Mouse (Mus musculus): ENCODE results near the gene Galnt7. TPM values are rescaled to one million over a fixed set of nuclear protein-coding genes. Genes with fewer than 3 reads are reported as not detected.
"Not testable (repeated sequence)": the region's sequence is repeated elsewhere in the genome, so short reads cannot be mapped to it uniquely, and the experiment has no call there.

Galnt7 gene
- total and polyA plus RNA-seq, 3 experiments: 11.1 to 138 (median 18.5) TPM

GRCm38 (mm10) chr8:57517723-57518122 is 135.1 kb downstream of the Galnt7 start:
- peaks cover 4 to 7% of the 10 kb centered on the region in 2 experiments for H3K4me1 ChIP-seq (ENCODE audit: control insufficient read depth in 1 of 2, insufficient read depth in 2 of 2, low read length in 2 of 2)
- no peaks in the 10 kb centered on the region for H3K9me3 ChIP-seq (replicated peaks; ENCODE audit: insufficient read depth, low read length)
- no peak for TF ChIP-seq KAT2A (conservative IDR thresholded peaks at IDR 0.05; ENCODE audit: low read depth, low read length)
- peak; percentile 65; the same call in 1 of the 2 replicates for TF ChIP-seq POLR2AphosphoS2 (IDR thresholded peaks at IDR 0.05; ENCODE audit: low read length)
- TF ChIP-seq ZMIZ1 (IDR thresholded peaks at IDR 0.05; ENCODE audit: low read depth, low read length): 0 out of 2 replicates have a peak, but pooled peaks have one; percentile 23
- H3K9ac ChIP-seq (ENCODE audit: control insufficient read depth, low read depth, low read length, poor library complexity, severe bottlenecking): no peak overlapping the region
- H3K27ac ChIP-seq (ENCODE audit: control insufficient read depth, low read depth, low read length): no peak overlapping the region
- DNase-seq (ENCODE audit: low read depth, low spot score): peak; percentile 43
- H3K27me3 ChIP-seq (ENCODE audit: control insufficient read depth in 1 of 2, insufficient read depth in 2 of 2, low read length in 2 of 2): no peaks in the 10 kb centered on the region
- no peak overlapping the region for H3K4me3 ChIP-seq (ENCODE audit: control insufficient read depth in 1 of 2, insufficient read depth in 1 of 2, low read depth in 2 of 2, low read length in 2 of 2)
- H3K79me2 ChIP-seq (ENCODE audit: control insufficient read depth, insufficient read depth, low read length, poor library complexity): peaks cover 12% of the 10 kb centered on the region
- peaks cover 22 to 23% of the 10 kb centered on the region in 2 experiments for H3K36me3 ChIP-seq (ENCODE audit: control insufficient read depth in 1 of 2, insufficient read depth in 2 of 2, low read length in 2 of 2)

GRCm38 (mm10) chr8:57516685-57517084 is 136.1 kb downstream of the Galnt7 start:
- DNase-seq (ENCODE audit: low read depth, low spot score); H3K9ac ChIP-seq (ENCODE audit: control insufficient read depth, low read depth, low read length, poor library complexity, severe bottlenecking); H3K27me3 ChIP-seq (ENCODE audit: control insufficient read depth in 1 of 2, insufficient read depth in 2 of 2, low read length in 2 of 2); H3K9me3 ChIP-seq (replicated peaks; ENCODE audit: insufficient read depth, low read length); H3K4me3 ChIP-seq (ENCODE audit: control insufficient read depth in 1 of 2, insufficient read depth in 1 of 2, low read depth in 2 of 2, low read length in 2 of 2); H3K27ac ChIP-seq (ENCODE audit: control insufficient read depth, low read depth, low read length); H3K4me1 ChIP-seq (ENCODE audit: control insufficient read depth in 1 of 2, insufficient read depth in 2 of 2, low read length in 2 of 2): not testable (repeated sequence)
- H3K36me3 ChIP-seq (ENCODE audit: control insufficient read depth in 1 of 2, insufficient read depth in 2 of 2, low read length in 2 of 2): peaks cover 22 to 23% of the 10 kb centered on the region in 2 experiments
- peak; percentile 56 for TF ChIP-seq ZNF384 (IDR thresholded peaks at IDR 0.05; ENCODE audit: low read depth, low read length)
- TF ChIP-seq POLR2AphosphoS2 (IDR thresholded peaks at IDR 0.05; ENCODE audit: low read length): peak; percentile 54; the same call in 1 of the 2 replicates
- peaks cover 21% of the 10 kb centered on the region for H3K79me2 ChIP-seq (ENCODE audit: control insufficient read depth, insufficient read depth, low read length, poor library complexity)

- Histone ChIP-seq H3K4me3 (ENCODE audit: control insufficient read depth in 1 of 2, insufficient read depth in 1 of 2, low read depth in 2 of 2, low read length in 2 of 2) (peak overlapping the region; percentile 77 to 94), H3K9ac (ENCODE audit: control insufficient read depth, low read depth, low read length, poor library complexity, severe bottlenecking) (peak overlapping the region; percentile 100), H3K79me2 (ENCODE audit: control insufficient read depth, insufficient read depth, low read length, poor library complexity) (peaks cover 24% of the 10 kb centered on the region), H3K27ac (ENCODE audit: control insufficient read depth, low read depth, low read length) (peak overlapping the region; percentile 98), H3K36me3 (ENCODE audit: control insufficient read depth in 1 of 2, insufficient read depth in 2 of 2, low read length in 2 of 2) (peaks cover 19 to 22% of the 10 kb centered on the region in 2 experiments)
- H3K4me1 ChIP-seq (ENCODE audit: control insufficient read depth in 1 of 2, insufficient read depth in 2 of 2, low read length in 2 of 2); H3K9me3 ChIP-seq (replicated peaks; ENCODE audit: insufficient read depth, low read length); H3K27me3 ChIP-seq (ENCODE audit: control insufficient read depth in 1 of 2, insufficient read depth in 2 of 2, low read length in 2 of 2): not testable (repeated sequence)
- TF ChIP-seq SIN3A (IDR thresholded peaks at IDR 0.05; ENCODE audit: low read length) (peak; percentile 79; the same call in 1 of the 2 replicates), TAL1 (IDR thresholded peaks at IDR 0.05; ENCODE audit: low read length) (peak; percentile 80), TCF12 (IDR thresholded peaks at IDR 0.05; ENCODE audit: low read depth, low read length) (peak; percentile 79; the same call in 1 of the 2 replicates), MXI1 (IDR thresholded peaks at IDR 0.05; ENCODE audit: low read depth, low read length) (peak; percentile 24; the same call in 1 of the 2 replicates), ETS1 (IDR thresholded peaks at IDR 0.05; ENCODE audit: low read depth, low read length) (peak; percentile 88), CHD1 (IDR thresholded peaks at IDR 0.05; ENCODE audit: low read depth, low read length) (peak; percentile 86), ELF1 (IDR thresholded peaks at IDR 0.05; ENCODE audit: low read depth, low read length) (0 out of 2 replicates have a peak, but pooled peaks have one; percentile 40), BHLHE40 (IDR thresholded peaks at IDR 0.05; ENCODE audit: borderline replicate concordance, low read depth, low read length) (peak; percentile 29; the same call in 1 of the 2 replicates), RCOR1 (IDR thresholded peaks at IDR 0.05; ENCODE audit: low read depth, low read length) (peak; percentile 37; the same call in 1 of the 2 replicates), EP300 (IDR thresholded peaks at IDR 0.05; ENCODE audit: low read depth in 1 of 2, low read length in 2 of 2) (peak; percentile 54 to 80), GATA1 (IDR thresholded peaks at IDR 0.05; ENCODE audit: low read depth, low read length) (peak; percentile 74), TBP (IDR thresholded peaks at IDR 0.05; ENCODE audit: low read depth, low read length) (0 out of 2 replicates have a peak, but pooled peaks have one; percentile 28)
- DNase-seq (ENCODE audit: low read depth, low spot score): peak; percentile 64
Observed at GRCm38 (mm10) chr8:57513178-57513661, 139.6 kb downstream of the Galnt7 start.

Measured in MEL (cell line).